Mouse (Mus musculus): Measurements from ENCODE around the gene Grin1.

DNA sequence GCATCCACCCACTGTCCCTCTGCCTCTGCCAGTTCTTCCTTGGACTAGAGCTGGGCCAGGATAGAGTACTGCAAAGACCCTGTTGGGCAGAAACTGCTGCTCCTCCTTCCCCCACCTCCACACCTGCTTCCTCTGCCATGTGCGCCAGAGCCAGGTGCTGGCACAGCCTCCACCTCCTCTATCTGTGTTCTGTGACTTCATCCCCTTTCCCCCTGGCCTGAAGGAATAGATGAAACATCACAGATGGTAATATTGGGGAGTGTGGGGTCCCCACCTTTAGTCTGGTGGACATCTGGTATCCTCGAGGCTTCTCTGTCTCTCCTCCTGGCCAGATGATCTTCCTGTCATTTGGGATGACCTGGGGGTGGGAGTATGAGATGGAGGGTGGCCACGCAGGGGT, 15.5 kb downstream of the Grin1 start:
- TF ChIP-seq POLR2A (IDR thresholded peaks at IDR 0.05; ENCODE audit: low read depth, low read length): no peak
- no peak for TF ChIP-seq CTCF (IDR thresholded peaks at IDR 0.05; ENCODE audit: extremely low read depth, insufficient read length, insufficient replicate concordance, low read depth, low read length)

Data from small intestine, adult 2 months (tissue).